Mouse (Mus musculus) brain, embryonic 14.5 days (tissue): ENCODE results near the gene Tmem206.

Source experiments
- CTCF ChIP-seq: fragments of 200-500 bp; IDR thresholded peaks from 2 replicates; pipeline ENCODE4 v1.5.1; 2012; ENCODE audit warnings: inconsistent platforms, mild to moderate bottlenecking, moderate library complexity, borderline replicate concordance; ENCODE audit not compliant: insufficient read depth, insufficient read length; ENCODE audit errors: extremely low read depth
- POLR2A ChIP-seq: fragments of 200-500 bp; IDR thresholded peaks from 2 replicates; pipeline ENCODE4 v1.6.1; 2012; ENCODE audit warnings: mild to moderate bottlenecking, inconsistent platforms, borderline replicate concordance; ENCODE audit not compliant: poor library complexity, insufficient read depth, insufficient read length, severe bottlenecking; ENCODE audit errors: extremely low read depth

GRCm38 (mm10) chr1:191312513-191312941, 13.2 kb upstream of the Tmem206 start:
- peak; percentile 97 for TF ChIP-seq CTCF
- TF ChIP-seq POLR2A = no peak
